Mouse (Mus musculus) inflammation-experienced regulatory T-cells, adult 6 months (primary cell): ENCODE data around the gene Polr1c. TPM values are rescaled to one million over a fixed set of nuclear protein-coding genes. Genes with fewer than 3 reads are reported as not detected.

Experiments
- ATAC-seq: one replicate; pipeline ENCODE4 v1.8.0; 2017
- polyA plus RNA-seq, 3 experiments: library from polyadenylated mRNA; unstranded; fragments of 100-300 nt; shearing (Covaris generic); gene quantifications; one replicate each; pipeline ENCODE4 v1.2.1; 2017

Gene Polr1c
- polyA plus RNA-seq = 100 to 1,000 TPM in 2 of 3 experiments, 10 to 100 TPM in 1; 76.3 to 119 (median 100) TPM

DNA sequence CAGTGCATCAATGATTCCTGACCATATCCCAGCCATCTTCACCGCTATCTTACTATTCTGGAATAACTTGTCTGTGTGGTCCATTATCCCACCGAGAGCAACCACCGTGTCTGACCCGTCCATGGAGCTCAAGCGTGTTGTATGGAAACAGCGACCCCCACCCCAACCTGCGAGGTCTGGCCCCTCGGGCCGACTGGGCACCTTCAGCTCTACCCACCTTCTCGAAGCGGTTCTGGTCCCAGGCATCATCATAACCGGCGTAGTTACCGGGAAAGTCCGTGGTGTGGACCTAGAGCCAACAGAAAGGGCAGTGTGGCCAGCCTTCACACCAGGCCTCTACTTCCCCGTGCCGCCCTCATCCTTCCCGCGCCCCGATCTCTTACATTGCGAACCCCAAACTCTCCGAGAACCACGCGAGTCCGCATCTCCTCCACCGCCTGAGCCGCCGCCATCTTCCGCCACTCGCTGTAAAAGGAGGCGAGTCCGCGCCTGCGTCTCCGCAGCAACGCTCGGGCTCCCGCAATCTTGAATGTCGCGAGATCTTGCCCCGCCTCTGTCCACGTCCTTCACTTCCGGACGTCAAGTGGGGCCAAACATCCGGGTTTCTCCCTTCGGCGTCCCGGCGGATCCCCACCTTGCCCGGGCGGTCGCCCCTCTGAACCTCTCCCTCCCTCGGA, at the start of gene Polr1c, which contains the start of gene Yipf3:
Gene Polr1c, minus strand, starts transcription at position 543 of the 677 bp plus-strand sequence.
Gene Yipf3, plus strand, starts transcription at position 569 of the 677 bp plus-strand sequence.
- ATAC-seq = peak; percentile 96

DNA sequence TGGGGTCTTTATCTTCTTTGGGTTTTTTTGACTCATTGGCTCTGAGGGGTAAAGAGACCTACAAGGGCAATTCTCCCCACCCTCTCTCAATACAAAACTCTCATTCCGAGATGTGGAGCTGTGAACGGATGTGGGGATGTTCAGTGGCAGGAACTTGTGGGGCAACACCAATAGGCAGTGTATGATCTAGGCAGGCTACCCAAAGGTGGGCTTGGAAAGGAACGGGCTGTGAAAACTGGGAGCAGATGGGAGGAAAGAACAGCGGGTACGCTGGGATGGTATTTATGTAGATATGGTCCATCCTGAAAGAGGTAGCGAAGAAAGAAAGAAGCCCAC, 49.1 kb upstream of the Polr1c start:
- peak; percentile 15 for ATAC-seq

DNA sequence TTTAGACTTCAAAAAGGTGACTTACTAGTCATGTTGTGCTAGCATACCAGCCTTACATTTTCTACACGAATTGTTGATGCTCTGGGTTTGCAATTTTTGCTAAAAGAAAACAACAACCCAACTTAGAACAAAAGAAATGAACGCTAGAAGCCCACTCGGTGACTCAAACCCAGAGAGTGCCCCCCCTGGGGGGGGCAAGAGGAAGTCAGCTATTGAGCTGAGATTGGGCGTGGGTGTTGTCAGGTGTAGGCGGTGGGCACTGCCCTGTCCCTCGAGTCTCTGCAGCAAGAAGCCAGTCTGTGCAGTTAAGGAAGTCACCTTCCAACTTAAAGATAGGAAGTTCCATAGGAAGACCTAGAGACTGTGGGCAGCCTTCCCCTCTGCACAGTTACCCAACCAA, 48.7 kb upstream of the Polr1c start:
- no peak for ATAC-seq

DNA sequence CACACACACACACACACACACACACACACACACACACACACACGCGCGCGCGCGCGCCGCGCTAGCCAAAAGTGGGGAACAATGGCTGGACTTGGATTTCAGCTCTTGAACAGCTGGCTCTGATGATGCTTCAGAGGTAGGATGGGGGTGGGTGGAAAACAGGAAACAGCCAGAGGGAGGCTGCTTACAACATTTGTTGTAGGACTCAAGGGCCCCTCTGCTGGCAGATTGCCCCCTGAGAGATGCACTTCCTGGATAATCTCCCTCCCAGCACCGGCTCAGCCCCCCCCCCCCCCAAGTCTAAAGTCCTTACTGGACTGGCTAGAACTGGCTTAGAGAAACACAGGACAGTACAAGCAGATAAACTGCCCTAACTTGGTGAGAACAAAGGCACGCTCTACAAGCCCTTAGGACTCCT, 39.8 kb upstream of the Polr1c start:
- no peak for ATAC-seq

DNA sequence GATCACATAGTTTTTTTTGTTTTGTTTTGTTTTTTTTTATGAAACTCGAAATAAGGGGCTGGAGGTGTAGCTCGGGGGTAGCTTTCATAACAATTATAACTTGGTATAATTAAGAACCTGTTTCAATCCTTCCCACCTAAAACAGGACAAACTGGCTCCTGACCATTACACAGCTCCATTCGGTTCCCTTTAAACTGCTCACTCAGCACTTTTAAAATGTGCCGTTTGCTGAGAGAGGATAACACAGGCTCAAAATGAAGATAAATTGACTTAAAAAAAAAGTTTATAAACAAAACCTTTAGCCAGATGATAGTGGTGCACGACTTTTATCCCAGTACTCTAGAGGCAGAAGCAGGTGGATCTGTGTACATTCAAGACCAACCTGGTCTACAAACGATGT, 37.6 kb upstream of the Polr1c start:
- ATAC-seq = no peak

DNA sequence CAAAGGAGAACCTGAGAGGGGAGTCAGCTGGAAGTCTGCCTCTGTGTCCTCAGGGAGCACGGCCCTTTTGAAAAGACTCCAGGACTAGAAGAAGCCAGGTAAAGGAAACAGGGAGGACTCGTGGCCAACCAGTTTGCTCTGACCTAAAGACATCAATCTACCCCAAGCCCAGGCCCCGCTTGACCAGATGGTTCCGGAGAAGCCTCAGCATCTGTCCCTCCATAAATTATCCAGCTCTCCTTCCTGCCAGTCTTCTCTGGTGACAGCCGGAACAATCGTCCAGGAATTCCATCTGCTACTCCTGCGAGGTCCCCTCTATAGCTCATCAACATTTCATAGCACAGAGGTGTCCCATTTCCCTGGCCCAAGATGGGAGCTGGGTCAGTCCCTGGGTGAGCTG, 36.8 kb upstream of the Polr1c start:
- ATAC-seq = no peak

DNA sequence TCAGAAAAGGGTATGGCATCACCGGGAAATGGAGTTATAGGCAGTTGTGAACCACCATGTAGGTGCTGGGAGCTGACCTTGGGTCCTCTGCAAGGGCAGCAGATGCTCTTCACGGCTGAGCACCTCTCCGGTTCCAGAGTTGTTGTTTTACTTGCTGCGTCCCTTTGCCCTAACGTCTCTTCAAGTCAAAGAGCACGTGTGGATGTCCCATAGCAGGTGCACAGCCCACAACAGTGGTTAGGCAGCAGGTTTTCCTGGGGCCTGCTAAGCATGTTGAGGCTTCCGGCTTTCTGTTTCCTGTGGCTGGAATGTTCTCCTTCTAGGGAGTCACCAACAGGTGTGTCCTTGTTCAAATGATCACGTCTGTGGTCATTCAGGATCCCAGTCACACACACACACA, 36.1 kb upstream of the Polr1c start:
- ATAC-seq = no peak

DNA sequence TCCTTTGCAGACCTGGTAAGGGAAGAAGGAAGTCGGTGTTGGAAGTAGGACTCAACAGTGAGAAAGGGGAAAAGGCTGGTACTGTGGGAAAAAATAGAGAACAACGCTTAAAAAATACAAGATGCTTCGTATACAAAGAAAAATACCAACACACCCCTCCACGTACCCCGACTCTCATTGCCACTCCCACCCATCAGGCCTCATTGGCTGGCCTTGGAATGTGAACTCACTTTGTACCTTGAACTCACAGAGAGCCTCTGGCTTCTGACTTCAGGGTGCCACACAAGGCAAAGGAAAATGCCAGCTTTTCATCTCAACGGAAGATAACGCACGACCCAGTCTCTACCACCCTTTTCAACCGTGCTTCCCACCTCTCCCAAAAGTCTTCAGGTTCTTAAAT, 35.3 kb upstream of the Polr1c start:
- peak; percentile 24 for ATAC-seq

DNA sequence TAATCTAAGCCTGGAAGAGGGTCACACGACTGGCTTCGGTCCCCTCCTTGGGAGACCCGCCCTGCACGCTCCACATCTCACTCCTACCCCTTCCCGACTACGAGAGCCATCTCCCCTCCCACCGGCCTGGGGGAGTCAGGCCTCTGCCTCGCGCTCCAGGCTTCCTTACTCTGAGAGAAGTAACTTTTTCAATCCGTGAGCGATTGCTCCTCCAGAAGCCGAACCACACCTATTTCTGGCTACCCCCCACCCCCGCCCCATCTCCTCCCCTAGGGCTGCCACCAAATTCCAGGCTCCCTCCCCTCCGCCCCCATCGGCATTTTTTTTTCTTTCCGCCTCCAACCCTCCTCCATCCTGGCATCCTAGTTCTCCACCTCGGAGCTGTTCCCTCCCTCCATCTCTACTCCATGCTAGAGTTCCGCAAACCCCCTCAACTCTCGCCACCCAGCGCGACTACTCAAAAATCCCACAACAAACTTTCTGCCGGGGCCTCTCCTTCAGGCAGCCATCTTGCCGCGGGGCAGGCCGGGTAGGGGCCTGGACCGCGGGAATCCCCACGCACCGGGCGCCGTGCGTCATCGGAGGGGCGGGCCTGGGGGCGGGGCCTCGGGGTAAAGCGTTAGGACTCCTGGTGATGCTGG, 34.7 kb upstream of the Polr1c start, which contains the start of gene Tjap1:
Gene Tjap1, minus strand, starts transcription at position 544 of the 641 bp plus-strand sequence.
- peak; percentile 92 for ATAC-seq

DNA sequence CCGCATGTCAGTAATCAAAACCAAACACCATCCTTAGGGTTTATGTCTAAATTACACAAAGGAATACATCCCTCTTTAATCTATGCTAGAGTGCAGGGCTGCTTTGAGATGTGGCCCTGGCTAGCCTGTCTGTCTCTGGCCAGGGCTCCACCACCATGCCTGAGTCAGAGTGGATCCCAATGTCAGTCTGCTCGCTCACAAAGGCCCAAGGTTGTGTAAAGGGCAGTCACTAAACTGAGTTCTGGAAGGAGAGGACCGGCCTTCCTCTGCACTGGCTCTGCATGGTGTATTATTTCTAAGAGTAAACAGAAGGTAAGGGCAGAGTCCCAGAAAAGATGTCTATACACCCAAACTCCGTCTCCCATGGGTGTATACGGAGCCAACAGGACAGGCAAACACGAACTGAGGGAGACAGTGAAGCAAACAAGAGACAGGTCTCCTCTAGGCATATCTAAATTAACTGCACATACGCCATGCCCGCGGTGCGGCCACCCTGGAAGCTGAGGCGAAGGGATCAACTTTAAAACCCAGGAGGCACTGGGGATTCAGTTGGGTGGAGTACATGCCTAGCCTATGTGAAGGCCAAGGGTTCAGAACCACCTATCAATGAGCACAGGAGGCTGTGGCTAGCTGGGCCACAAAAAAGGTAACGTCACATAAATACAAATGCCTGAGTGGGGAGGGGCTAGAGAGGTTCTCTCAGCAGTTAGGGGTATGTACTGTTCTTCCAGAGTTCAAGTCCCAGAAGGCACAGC, 30.3 kb upstream of the Polr1c start:
- ATAC-seq = no peak

DNA sequence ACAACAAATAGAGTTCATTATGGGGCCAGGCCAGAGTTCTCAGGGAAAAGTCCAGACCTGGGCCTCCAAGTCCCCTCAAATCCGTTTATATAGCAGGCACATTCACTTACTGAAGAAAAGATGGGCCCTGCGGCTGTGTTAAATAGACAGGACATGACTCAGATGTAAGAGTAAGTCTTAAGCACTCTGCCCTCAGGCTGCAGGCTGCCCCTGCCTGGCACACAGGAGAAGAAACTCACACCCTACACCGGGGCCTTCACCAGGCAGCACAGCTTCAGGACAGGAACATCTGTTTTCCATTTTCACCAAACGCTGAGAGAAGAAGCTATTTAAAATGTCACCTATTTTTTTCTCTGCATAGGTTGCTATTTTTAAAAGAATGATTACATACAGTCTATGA, 29.7 kb upstream of the Polr1c start:
- no peak for ATAC-seq

DNA sequence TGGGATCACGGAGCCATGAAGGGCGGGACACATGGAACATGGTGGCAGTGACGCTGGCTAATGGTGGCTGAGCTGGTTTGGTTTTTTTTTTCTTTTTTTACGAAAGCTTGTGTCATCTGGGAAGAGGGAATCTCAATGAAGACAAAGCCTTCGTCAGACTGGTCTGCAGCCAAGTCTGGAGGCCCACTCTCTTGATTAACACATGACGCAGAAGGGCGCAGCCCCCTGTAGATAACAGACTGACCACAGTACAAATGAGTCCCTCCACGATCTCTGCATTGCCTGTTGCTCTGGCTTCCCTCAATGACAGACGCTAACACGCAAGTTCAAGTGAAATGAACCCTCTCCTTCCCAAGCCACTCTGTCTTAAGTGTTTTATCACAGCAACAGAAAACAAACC, 27.7 kb upstream of the Polr1c start:
- ATAC-seq = no peak

DNA sequence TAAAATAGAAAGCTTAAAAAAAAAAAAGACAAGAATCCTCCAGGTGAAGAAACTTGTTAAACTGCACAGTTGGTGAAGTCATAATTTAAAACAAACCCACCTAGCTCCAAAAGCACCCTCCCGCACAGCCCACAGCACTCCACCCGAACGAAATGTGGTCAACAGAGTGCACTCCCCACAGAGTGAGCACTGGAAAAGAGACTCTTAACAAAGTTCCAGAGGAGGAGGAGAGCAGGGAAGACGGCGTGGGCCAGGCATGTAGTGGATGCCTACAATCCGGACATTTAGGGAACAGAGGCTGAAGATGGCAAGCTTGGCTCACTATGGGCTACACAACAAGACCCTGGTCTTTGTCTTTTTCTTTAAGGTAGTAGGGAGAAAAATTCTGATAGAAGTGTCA, 27.2 kb upstream of the Polr1c start:
- ATAC-seq = no peak

DNA sequence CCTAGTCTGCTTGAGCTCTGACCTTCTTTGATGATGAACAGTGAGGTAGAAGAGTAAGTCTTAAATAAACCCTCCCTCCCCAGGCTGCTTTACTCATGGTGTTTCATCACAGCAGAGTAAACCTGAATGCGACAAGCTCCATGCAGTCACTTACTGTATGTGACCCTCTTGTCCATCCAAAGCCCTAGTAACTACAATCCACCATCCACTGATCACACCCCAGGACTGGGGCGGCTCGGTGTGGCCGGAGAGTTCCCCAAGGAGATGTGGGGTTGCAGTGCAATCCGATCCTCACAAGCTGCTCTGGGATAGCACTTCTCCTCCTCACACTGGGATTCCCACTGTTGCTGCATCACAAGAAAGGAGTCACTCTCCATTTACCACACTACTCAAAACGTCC, 26.6 kb upstream of the Polr1c start:
- no peak for ATAC-seq

DNA sequence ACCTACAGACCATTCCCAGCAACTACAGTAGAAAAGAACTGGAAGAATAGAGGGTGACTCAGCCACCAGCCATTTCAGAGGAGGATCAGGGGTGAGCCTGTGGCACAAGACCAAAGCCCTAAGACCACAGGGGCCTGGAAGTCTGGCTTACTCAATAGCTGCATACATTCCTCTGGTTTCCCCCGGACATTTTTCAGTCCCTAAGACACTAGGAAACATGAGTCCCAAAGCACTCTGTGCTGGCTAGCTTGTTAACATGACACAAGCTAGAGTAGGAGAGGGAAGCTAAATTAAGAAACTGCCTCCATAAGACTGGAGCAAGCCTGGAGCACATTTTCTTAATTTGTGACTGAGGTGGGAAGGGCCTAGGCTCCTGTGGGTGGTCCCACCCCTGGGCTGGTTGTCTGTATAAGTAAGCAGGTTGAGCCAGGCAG, 26.0 kb upstream of the Polr1c start:
- ATAC-seq = no peak

DNA sequence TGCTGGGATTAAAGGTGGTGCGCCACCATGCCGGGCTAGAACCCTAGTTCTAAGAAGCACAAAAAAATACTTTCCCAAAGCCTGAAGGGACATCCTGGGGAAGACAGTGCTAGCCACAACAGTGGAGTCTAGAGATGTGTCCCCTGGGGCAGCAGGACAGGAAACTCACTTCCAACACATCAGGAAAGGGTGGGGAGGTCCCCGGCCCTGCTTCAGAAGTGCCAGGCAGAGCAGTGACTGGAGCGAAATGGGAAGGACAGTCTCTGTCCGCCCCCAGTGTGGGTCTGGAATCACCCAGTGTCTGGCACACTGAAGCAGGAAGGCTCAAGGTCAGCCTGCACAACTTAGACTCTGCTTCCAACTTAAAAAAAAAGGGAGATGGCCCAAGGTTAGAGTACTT, 24.8 kb upstream of the Polr1c start:
- ATAC-seq = no peak

DNA sequence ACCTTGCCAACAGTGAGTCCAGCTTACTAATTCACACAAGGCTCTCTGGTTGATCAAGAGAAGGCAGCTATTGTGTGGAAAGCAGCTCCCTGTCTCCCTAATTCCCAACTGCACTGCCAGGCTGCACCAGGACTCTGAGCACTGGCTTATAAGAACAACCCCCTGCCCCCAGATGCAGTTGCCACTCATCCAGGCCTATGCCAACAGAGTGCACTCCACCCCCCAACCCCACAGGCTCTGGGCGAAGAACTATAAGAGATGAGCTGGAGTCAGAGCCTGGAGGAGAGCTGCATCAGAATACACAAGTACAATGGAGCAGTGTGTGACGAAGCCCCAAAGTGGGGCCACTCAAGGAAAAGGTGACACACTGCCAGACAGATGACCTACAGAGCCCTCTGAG, 24.2 kb upstream of the Polr1c start:
- ATAC-seq = no peak

DNA sequence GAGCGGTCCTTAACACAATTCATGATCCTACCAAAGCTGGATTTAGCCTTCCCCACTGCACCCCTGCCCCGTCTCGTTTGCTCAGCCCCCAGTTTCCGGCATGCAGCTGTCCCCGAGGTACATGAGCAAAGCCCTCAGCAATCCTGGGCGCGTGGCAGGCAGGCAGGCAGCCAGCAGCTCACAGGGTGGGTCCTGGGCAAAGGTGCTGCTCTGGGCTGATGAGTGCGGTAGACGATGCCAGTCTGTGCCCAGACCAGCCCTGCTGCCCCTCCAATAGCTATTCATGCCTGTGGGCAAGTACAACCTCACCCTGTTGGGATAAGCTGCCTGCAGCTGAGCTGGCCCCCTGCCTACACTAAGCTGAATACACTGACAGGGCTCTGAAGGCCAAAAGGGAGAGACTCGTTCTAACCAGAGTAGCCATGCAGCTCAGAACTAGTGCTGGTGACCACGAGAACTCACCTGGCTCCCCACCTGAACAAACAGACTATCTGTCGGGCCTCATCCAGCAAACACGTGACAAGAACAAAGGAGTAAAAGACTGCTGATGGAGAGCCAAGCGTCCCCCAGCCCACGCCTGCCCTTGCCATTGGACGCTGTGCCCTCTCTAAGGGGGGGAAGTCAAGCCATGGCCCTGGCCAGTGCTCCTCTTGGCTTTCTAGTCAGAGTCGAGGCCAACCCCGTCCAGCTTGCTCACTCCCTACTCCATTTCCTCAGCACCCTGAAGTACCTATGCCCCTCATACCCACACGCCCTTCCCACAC, 22.1 kb upstream of the Polr1c start:
- no peak for ATAC-seq

DNA sequence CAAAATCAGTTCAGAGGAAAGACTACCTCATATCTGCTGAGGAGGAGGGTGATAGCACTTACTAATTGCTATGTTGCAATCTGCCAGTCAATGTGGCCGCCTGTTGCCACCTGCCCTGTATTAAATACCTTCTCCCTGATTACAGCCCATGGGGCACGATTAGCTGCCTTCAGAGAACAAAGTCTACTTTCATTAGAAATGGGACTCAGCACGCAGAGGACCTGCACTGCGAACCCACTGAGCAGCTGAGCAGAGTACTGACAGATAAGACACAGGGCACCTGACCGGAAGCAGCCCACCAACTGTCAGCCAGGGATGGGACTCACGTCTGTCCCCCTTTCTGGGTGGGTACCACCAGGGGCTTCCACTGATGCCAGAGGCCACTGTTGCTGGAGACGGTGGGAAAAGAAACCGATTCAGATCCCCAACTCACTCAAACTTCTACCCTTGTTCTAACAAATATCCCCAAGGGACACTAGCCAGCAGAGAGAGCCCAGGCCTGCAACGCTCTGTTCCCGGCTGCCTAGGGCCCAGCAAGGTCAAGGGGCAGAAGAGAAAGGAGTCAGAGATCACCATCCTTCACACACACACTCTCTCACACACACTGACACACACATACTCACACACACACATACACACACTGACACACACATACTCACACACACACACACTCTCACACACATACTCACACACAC, 20.3 kb upstream of the Polr1c start:
- no peak for ATAC-seq

DNA sequence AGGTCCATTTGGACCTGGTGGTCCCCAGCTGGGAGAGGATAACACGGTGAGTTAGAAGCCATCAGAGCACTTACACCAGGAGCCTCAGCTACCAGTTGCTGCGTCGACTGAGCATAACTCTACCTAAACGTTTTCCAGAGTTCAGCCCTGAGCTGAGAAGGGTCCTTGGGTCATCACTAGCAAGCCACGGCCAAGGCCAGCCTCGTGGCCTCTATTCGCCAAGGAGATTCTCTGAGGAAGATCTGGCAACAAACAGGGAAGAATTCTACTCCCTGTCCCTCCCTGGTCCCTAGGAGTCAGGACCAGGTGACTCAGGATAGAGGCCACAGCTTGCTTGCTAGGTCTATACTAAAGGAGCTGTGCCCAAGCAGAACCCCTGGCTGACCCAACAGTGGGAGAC, 19.7 kb upstream of the Polr1c start:
- no peak for ATAC-seq

DNA sequence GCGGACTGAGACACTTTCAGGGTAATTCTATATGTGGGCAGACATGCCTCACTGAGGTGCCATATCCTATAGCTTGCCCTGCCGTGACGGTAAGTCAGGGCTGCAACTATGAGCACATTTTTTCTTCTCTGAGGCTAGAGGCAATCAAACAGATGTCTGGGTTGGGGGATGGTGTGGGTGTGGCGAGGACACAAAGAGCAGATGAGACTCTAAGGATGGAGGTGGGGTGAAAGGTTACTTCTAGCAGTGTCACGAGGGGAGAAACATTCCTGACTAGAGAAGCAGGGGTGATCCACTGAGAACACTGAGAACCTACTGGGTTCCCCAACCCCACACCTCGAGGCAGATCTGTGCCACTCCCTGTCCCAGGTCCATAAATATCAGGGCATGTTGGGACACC, 19.1 kb upstream of the Polr1c start:
- ATAC-seq = no peak

DNA sequence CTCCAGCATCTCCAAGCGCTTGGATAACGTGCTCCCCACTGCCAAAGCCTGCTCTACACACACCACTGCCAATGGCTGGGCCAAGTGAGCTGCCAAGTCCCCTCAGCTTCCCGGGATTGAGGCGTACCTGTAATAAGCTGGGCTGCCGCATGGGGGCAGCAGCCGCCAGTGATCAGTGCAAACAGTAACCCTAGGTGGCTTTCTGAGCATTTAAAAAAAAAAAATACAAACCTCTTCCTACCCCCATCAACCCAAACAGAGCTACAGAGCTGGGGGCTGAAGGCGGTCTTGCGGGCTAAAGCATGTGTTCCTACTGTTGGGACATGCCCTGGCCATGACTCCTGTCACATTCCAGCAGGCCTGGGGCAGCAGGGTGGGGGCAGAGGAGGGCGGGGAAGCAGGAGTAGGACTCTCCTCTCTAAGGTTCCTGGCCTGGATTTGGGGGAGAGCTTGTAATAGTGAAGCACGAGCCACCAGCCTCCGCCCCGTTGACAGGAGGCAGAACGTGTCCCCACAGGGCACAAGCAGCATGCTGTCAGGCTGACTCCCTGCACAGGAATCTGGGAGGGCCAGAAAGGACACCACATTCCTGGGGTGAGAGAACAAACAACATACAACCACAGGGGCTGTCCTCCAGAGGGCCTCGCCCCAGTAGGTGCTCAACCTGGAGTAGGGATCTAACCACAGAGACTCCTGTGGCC, 18.2 kb upstream of the Polr1c start:
- ATAC-seq = peak; percentile 73
